12 mouse cellular contexts compared by ENCODE assay signal in genomic region chr2:154538310-154538709, GRCm38 (mm10). TPM values are rescaled to one million over a fixed set of nuclear protein-coding genes. Genes with fewer than 3 reads are reported as not detected.
DNase-seq lines count a peak whose midpoint lies in the region; ATAC-seq lines count a peak whose summit lies in the region.
"Had no signal": no experiment of that assay in that cellular context is flagged by ENCODE, and none has a peak within 500 bp of the region (broad histone marks: within the 10 kb centered on the region; RNA-seq: fewer than 3 reads in every experiment).

No protein-coding gene starts in this region.

- H3K4me2 ChIP-seq in limb, embryonic 12.5 days = no peak overlapping the region
- no peak overlapping the region for H3K4me2 ChIP-seq in hindbrain, embryonic 16.5 days (ENCODE audit: low read length)

- H3K9ac ChIP-seq in limb, embryonic 12.5 days (replicated peaks) = no peak overlapping the region
- no peak overlapping the region for H3K9ac ChIP-seq in hindbrain, embryonic 16.5 days (ENCODE audit: low read depth, low read length)

- peak; percentile 56 for ATAC-seq in frontal cortex, adult (ENCODE audit: low TSS enrichment)
- ATAC-seq in limb, embryonic 12.5 days (ENCODE audit: insufficient number of reproducible peaks, insufficient read depth, low FRiP score, low TSS enrichment, low read depth) = no peak
- 0 out of 2 replicates have a peak, but pooled peaks have one; percentile 22 for ATAC-seq in hindbrain, embryonic 16.5 days
- ATAC-seq: lung, postnatal 0 days had no signal

- H3K36me3 ChIP-seq in limb, embryonic 12.5 days = peaks cover 48% of the 10 kb centered on the region
- H3K36me3 ChIP-seq in limb, embryonic 10.5 days = peaks cover 69% of the 10 kb centered on the region
- H3K36me3 ChIP-seq in hindbrain, embryonic 16.5 days (ENCODE audit: control insufficient read depth, insufficient read depth, low read length) = peaks cover 16% of the 10 kb centered on the region

- WGBS in limb, embryonic 12.5 days = 67% methylated on average over 2 of the region's 2 CpGs
- WGBS in limb, embryonic 10.5 days = 80% methylated on average over 2 of the region's 2 CpGs
- 29% methylated on average over 2 of the region's 2 CpGs for WGBS in hindbrain, embryonic 16.5 days

- H3K27me3 ChIP-seq in limb, embryonic 12.5 days = no peaks in the 10 kb centered on the region
- no peaks in the 10 kb centered on the region for H3K27me3 ChIP-seq in limb, embryonic 10.5 days (ENCODE audit: low read depth, poor library complexity, severe bottlenecking)
- no peaks in the 10 kb centered on the region for H3K27me3 ChIP-seq in hindbrain, embryonic 16.5 days (replicated peaks; ENCODE audit: control insufficient read depth, insufficient read depth, low read length)

- DNase-seq in frontal cortex, postnatal 25 days (ENCODE audit: low spot score in 2 of 2) = no peak
- no peak for DNase-seq in limb, embryonic 10.5 days (ENCODE audit: low spot score)
- DNase-seq in cerebellum, adult 9-11 months = peak; percentile 56
- no peak for DNase-seq in ovary, postnatal 36 days (ENCODE audit: low spot score)
- no peak for DNase-seq in kidney, postnatal 4 days
- DNase-seq: gastrocnemius, postnatal 36 days had no signal

- H3K9me3 ChIP-seq in limb, embryonic 12.5 days = no peaks in the 10 kb centered on the region
- H3K9me3 ChIP-seq in limb, embryonic 10.5 days (replicated peaks) = no peaks in the 10 kb centered on the region
- no peaks in the 10 kb centered on the region for H3K9me3 ChIP-seq in hindbrain, embryonic 16.5 days (ENCODE audit: control insufficient read depth, low read length)

- no peak overlapping the region for H3K4me3 ChIP-seq in limb, embryonic 12.5 days (replicated peaks)
- no peak overlapping the region for H3K4me3 ChIP-seq in limb, embryonic 10.5 days
- H3K4me3 ChIP-seq in hindbrain, embryonic 16.5 days (ENCODE audit: low read length) = no peak overlapping the region

- H3K4me1 ChIP-seq in limb, embryonic 12.5 days (replicated peaks) = no peaks in the 10 kb centered on the region
- no peaks in the 10 kb centered on the region for H3K4me1 ChIP-seq in limb, embryonic 10.5 days
- H3K4me1 ChIP-seq in hindbrain, embryonic 16.5 days (ENCODE audit: control insufficient read depth, insufficient read depth, low read depth, low read length) = peaks cover 15% of the 10 kb centered on the region; the same call in 1 of the 2 replicates

- H3K27ac ChIP-seq in limb, embryonic 12.5 days = 0 out of 2 replicates have a peak overlapping the region, but pooled peaks have one; percentile 5
- H3K27ac ChIP-seq in limb, embryonic 10.5 days = no peak overlapping the region
- H3K27ac ChIP-seq in hindbrain, embryonic 16.5 days (ENCODE audit: low read depth, low read length) = 0 out of 2 replicates have a peak overlapping the region, but pooled peaks have one; percentile 57

RNA-seq across cellular contexts. Expression of gene 1700003F12Rik, which starts 8.6 kb away (rescaled TPM):
- 1.1 and 1.3 TPM in 2 replicates for polyA plus RNA-seq in limb, embryonic 12.5 days (2016; fragmentation: Nextera tagmentation; extraction: Ambion mirVana)
- 1.1 and 1.6 TPM in 2 replicates for polyA plus RNA-seq in limb, embryonic 10.5 days (2016; fragmentation: Nextera tagmentation; extraction: Ambion mirVana)
- 2.4 and 2.5 TPM in 2 replicates for polyA plus RNA-seq in hindbrain, embryonic 16.5 days (2015; fragmentation: Nextera tagmentation; extraction: Ambion mirVana)
- polyA plus RNA-seq: large intestine, adult 2 months had no signal

RNA-seq across cellular contexts. Expression of gene Actl10, which starts 13.3 kb away (rescaled TPM):
- 0.18 and 0.55 TPM in 2 replicates for polyA plus RNA-seq in limb, embryonic 12.5 days (2016; fragmentation: Nextera tagmentation; extraction: Ambion mirVana)
- 0.16 and 0.28 TPM in 2 replicates for polyA plus RNA-seq in limb, embryonic 10.5 days (2016; fragmentation: Nextera tagmentation; extraction: Ambion mirVana)
- 0.47 and 0.50 TPM in 2 replicates for polyA plus RNA-seq in hindbrain, embryonic 16.5 days (2015; fragmentation: Nextera tagmentation; extraction: Ambion mirVana)
- polyA plus RNA-seq: cortical plate, adult 2 months; large intestine, adult 2 months; lung, postnatal 0 days had no signal

RNA-seq across cellular contexts. Expression of gene Necab3, which starts 20.4 kb away (rescaled TPM):
- 4.4 and 4.7 TPM in 2 replicates for polyA plus RNA-seq in limb, embryonic 12.5 days (2016; fragmentation: Nextera tagmentation; extraction: Ambion mirVana)
- 2.0 and 2.1 TPM in 2 replicates for polyA plus RNA-seq in limb, embryonic 10.5 days (2016; fragmentation: Nextera tagmentation; extraction: Ambion mirVana)
- polyA plus RNA-seq in hindbrain, embryonic 16.5 days (2015; fragmentation: Nextera tagmentation; extraction: Ambion mirVana) = 21.6 and 25.7 TPM in 2 replicates

RNA-seq across cellular contexts. Expression of gene E2f1, which starts 31.4 kb away (rescaled TPM):
- 25.5 and 28.8 TPM in 2 replicates for polyA plus RNA-seq in limb, embryonic 12.5 days (2016; fragmentation: Nextera tagmentation; extraction: Ambion mirVana)
- 25.4 and 27.3 TPM in 2 replicates for polyA plus RNA-seq in limb, embryonic 10.5 days (2016; fragmentation: Nextera tagmentation; extraction: Ambion mirVana)
- polyA plus RNA-seq in hindbrain, embryonic 16.5 days (2015; fragmentation: Nextera tagmentation; extraction: Ambion mirVana) = 5.0 and 8.0 TPM in 2 replicates
